Mouse (Mus musculus): ENCODE measurements around the gene Jazf1.

DNA sequence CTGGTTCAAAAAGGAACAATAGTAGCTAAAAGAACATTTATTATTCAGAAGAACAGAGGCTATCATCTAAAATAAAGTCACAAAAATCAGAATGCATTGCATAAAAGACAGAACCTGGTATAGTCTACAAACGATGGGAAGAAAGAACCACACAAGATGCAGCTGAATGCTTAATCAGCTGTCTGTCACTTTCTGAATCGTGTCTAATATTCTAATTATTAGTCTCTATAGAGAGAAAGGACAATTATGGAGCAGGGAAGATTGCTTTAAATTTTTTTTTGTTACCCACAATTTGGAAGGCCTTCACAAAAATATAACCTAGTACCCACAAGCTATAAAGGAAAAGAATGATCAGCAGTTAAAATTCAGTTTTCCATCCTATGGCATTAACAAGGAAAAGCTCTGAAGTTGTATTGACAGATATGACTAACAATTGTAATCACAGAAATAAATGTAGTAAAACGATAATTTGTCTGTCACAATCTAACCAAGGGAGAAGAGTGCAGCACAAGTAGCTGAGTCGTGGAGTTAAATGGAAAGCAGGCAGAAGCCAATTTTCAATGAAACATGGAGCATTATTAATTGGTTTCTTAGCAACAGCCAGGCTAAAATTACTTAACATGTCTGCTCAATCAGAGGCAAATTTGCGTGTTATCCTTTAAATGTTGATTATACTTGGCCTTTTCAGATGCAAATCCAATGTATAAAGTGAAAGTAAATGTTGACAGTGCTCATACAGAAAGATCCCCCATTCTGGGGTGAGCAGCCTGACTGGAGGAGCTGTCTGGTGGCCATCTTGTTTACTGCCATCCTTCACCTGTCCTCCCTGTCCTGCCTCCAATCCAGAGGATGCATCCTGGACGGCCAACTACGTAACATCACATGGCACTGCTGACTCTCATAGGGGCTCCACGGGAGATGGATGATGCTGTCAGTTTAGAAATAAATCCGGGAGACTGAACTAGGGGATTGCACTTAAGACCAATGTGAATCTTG, 53.7 kb downstream of the Jazf1 start:
- TF ChIP-seq POLR2A (IDR thresholded peaks at IDR 0.05; ENCODE audit: low read depth, low read length) (no peak), CTCF (IDR thresholded peaks at IDR 0.05; ENCODE audit: borderline replicate concordance, insufficient read depth, low read length) (no peak)

All from embryonic fibroblast, embryonic 13.5 days (primary cell).